Mouse (Mus musculus): Measurements from ENCODE around the gene Rtn4r. TPM values are rescaled to one million over a fixed set of nuclear protein-coding genes. Genes with fewer than 3 reads are reported as not detected.
"Not testable (repeated sequence)": the region's sequence is repeated elsewhere in the genome, so short reads cannot be mapped to it uniquely, and the experiment has no call there.

The Rtn4r gene
- polyA plus RNA-seq, 1 experiment, result not detected

DNA sequence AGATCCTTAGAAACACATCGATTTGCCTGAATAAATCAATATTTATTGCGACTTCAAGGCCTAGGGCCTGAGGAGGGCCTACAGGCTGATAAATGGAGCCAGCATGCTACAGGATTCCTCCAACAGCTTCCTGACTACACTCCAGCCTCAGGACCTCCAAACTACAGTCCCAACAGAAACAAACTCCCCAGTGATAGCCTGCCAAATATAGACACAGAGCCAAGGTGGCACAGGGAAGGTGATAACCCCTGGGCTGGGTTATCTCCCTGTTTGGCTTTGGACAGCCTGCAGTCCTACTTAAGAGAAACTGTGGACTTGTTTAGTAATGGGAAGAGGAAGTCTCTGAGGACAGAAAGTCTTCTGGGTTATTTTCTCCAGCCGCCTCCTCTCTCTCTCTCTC lies 59.8 kb downstream of the Rtn4r start:
- Histone ChIP-seq H3K4me3 (ENCODE audit: insufficient read depth, low read depth, low read length) (no peak overlapping the region), H3K27ac (ENCODE audit: insufficient read depth, low read depth, low read length) (no peak overlapping the region), H3K4me1 (ENCODE audit: control insufficient read depth, insufficient read depth, low read length) (no peaks in the 10 kb centered on the region)
- no peak for TF ChIP-seq POLR2A (IDR thresholded peaks at IDR 0.05; ENCODE audit: insufficient read depth, low read depth, low read length)
- TF ChIP-seq CTCF (IDR thresholded peaks at IDR 0.05; ENCODE audit: insufficient read depth, low read depth, low read length), result no peak
- WGBS, result 88% methylated on average over 3 of the region's 3 CpGs

DNA sequence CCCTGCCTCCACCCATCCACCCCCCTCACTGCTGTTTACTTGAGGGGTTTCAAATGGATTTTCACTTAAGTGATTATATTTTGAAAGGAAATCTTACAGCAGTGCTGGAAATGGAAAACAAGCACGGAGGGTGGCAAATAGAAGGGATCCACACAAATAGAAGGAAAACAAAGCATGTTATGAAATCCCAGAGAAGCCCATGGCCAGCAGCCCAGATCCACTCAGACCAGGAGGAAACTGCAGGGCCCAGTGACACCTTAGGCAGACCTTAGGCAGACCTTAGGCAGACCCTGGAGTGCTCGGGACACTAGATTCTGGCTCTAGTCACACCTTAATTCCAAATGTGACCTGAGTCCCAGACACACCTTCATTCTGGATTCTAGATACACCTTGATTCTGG lies 63.6 kb downstream of the Rtn4r start:
- H3K4me3 ChIP-seq (ENCODE audit: insufficient read depth, low read depth, low read length), result no peak overlapping the region
- WGBS, result 64% methylated on average over 2 of the region's 2 CpGs
- H3K27ac ChIP-seq (ENCODE audit: insufficient read depth, low read depth, low read length), result no peak overlapping the region
- peaks cover 20% of the 10 kb centered on the region for H3K4me1 ChIP-seq (ENCODE audit: control insufficient read depth, insufficient read depth, low read length)
- TF ChIP-seq POLR2A (IDR thresholded peaks at IDR 0.05; ENCODE audit: insufficient read depth, low read depth, low read length), result no peak
- no peak for TF ChIP-seq CTCF (IDR thresholded peaks at IDR 0.05; ENCODE audit: insufficient read depth, low read depth, low read length)

DNA sequence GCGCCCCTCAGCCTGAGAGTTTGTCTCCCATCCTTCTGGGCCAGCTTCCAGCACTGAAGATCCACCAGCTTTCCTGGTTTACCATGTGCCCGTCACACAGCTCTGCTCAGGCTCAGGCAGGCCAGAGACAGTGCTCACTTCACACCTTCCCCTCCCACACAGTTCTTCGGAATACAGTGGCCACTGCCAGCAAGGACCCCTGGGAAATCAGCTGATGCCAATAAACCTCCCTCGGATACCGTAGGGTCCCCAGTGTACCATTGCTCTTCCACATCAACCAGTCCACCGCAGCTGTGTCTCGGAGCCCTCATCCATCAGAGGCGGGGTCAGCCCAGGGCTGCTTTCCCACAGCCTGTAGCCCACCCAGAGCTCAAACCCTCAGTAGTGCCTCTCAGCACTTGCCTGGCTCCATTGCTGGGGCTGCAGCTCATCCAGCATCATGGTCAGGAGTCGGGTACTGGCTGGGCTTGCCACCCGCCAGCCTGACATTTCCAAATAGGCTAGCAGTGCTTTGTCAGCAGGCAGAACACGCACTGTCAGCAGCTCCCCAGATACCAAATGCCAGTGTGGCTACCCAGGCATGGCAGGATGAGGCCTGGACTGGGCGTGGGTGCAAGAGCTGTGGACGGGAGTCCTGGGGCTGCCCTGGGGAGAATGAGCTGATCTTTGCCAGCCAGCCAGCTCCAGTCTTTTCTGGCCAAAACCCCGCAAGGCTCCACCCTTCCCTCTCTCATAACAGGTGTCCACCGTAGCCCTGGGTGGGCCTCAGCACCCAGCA lies 67.0 kb downstream of the Rtn4r start:
- peaks cover 45% of the 10 kb centered on the region for H3K4me1 ChIP-seq (ENCODE audit: control insufficient read depth, insufficient read depth, low read length)
- TF ChIP-seq POLR2A (IDR thresholded peaks at IDR 0.05; ENCODE audit: insufficient read depth, low read depth, low read length), result no peak
- TF ChIP-seq CTCF (IDR thresholded peaks at IDR 0.05; ENCODE audit: insufficient read depth, low read depth, low read length), result no peak
- H3K4me3 ChIP-seq (ENCODE audit: insufficient read depth, low read depth, low read length), result no peak overlapping the region
- no peak overlapping the region for H3K27ac ChIP-seq (ENCODE audit: insufficient read depth, low read depth, low read length)
- 62% methylated on average over 15 of the region's 15 CpGs for WGBS

DNA sequence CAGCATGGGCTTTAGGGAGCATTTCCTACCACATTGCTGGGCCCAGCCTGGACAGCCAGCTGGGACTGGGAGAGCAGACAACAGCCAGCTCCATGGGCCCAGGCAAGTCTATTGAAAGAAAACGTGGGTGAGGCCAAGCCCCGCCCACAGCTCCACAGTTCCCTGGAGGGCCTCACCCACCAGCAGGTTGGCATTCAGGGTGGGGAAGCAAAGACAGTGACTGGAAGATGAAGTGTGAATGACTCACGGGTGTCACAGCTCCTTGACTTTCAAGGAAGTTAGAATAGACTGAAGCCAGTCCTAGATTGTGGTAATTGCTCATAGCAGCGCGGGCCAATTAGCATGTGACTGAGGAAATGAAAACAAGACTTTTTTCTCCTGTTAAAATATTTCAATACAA lies 67.6 kb downstream of the Rtn4r start:
- Histone ChIP-seq H3K4me3 (ENCODE audit: insufficient read depth, low read depth, low read length) (no peak overlapping the region), H3K27ac (ENCODE audit: insufficient read depth, low read depth, low read length) (no peak overlapping the region), H3K4me1 (ENCODE audit: control insufficient read depth, insufficient read depth, low read length) (peaks cover 49% of the 10 kb centered on the region)
- whole genome bisulfite sequencing, result 29% methylated on average over 5 of the region's 5 CpGs
- no peak for TF ChIP-seq CTCF (IDR thresholded peaks at IDR 0.05; ENCODE audit: insufficient read depth, low read depth, low read length)
- no peak for TF ChIP-seq POLR2A (IDR thresholded peaks at IDR 0.05; ENCODE audit: insufficient read depth, low read depth, low read length)

GRCm38 (mm10) chr16:18195561-18195960 lies 68.1 kb downstream of the Rtn4r start:
- not testable (repeated sequence) for H3K27ac ChIP-seq (ENCODE audit: insufficient read depth, low read depth, low read length)

DNA sequence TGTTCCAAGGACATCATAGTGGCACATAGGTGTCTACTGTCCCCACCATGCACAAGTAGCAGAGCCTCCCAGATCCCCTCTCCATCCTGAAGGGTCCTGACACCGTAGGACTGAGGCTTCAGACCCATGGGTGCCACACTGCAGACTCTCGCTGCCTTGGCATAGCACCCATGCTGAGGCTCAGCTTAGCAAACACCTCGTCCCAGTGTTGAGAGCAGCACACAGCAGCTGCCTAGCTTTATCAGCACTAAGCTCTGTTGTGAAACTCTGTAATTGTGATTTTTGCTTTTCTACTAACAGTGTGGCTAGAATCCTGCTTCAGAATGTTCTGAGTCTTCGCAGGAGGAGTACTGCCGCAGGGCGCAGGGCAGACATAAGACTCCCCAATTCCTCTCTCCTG lies 70.4 kb downstream of the Rtn4r start:
- TF ChIP-seq POLR2A (IDR thresholded peaks at IDR 0.05; ENCODE audit: insufficient read depth, low read depth, low read length) (no peak), CTCF (IDR thresholded peaks at IDR 0.05; ENCODE audit: insufficient read depth, low read depth, low read length) (no peak)
- 63% methylated on average over 6 of the region's 6 CpGs for WGBS
- Histone ChIP-seq H3K4me3 (ENCODE audit: insufficient read depth, low read depth, low read length) (no peak overlapping the region), H3K4me1 (ENCODE audit: control insufficient read depth, insufficient read depth, low read length) (peaks cover 49% of the 10 kb centered on the region), H3K27ac (ENCODE audit: insufficient read depth, low read depth, low read length) (no peak overlapping the region)

More at GRCm38 (mm10) chr16:18195561-18195960, 68.1 kb downstream of the Rtn4r start:
- 17% methylated on average over 3 of the region's 3 CpGs for WGBS
- not testable (repeated sequence) for H3K4me3 ChIP-seq (ENCODE audit: insufficient read depth, low read depth, low read length)
- H3K4me1 ChIP-seq (ENCODE audit: control insufficient read depth, insufficient read depth, low read length), result peaks cover 49% of the 10 kb centered on the region

- H3K4me3 ChIP-seq (ENCODE audit: insufficient read depth, low read depth, low read length), result no peak overlapping the region
- no peak overlapping the region for H3K27ac ChIP-seq (ENCODE audit: insufficient read depth, low read depth, low read length)
- 53% methylated on average over 10 of the region's 10 CpGs for WGBS
- H3K4me1 ChIP-seq (ENCODE audit: control insufficient read depth, insufficient read depth, low read length), result peaks cover 52% of the 10 kb centered on the region
- no peak for TF ChIP-seq CTCF (IDR thresholded peaks at IDR 0.05; ENCODE audit: insufficient read depth, low read depth, low read length)
- no peak for TF ChIP-seq POLR2A (IDR thresholded peaks at IDR 0.05; ENCODE audit: insufficient read depth, low read depth, low read length)
Observed at GRCm38 (mm10) chr16:18198365-18199098, 71.1 kb downstream of the Rtn4r start.

DNA sequence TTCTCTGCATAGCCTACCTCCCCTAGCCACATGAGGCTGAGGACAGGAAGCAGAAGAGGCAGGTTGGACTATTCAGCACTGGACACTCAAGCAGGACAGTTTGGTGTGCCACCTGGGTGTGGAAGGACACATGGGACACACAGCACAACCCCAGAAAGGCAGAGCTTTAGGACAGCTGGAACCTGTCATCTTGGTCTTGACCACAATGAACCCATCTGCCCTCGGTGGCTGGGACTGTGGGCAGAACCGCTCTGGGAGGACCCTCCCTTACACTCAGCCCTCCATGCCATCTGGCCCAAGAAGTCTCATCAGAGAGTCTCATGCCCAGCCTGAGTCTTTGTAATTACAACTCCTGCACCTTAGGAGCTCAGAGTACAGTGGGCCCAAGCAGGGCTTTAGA lies 72.6 kb downstream of the Rtn4r start:
- Histone ChIP-seq H3K27ac (ENCODE audit: insufficient read depth, low read depth, low read length) (no peak overlapping the region), H3K4me1 (ENCODE audit: control insufficient read depth, insufficient read depth, low read length) (peaks cover 43% of the 10 kb centered on the region), H3K4me3 (ENCODE audit: insufficient read depth, low read depth, low read length) (no peak overlapping the region)
- no peak for TF ChIP-seq POLR2A (IDR thresholded peaks at IDR 0.05; ENCODE audit: insufficient read depth, low read depth, low read length)
- no peak for TF ChIP-seq CTCF (IDR thresholded peaks at IDR 0.05; ENCODE audit: insufficient read depth, low read depth, low read length)
- 98% methylated on average over 2 of the region's 2 CpGs for WGBS

DNA sequence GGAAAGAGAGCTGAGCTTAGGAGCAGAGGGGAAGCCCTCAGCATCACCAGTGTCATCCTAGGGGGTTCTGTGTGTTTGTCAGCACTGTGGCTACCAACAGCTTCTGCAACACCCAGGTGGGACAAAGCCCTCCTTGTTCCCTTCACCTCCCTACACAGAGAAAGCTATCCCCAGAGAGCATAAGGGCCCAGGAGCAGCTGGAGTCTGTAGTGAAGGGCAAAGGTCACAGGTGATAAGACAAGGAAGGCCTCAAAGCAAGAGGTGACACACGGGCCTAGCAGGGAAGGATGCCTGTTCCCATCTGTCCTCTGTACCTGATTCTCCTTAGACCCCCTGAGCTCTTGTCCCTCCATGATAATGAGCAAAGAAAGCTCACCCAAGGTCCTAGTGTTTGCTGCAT lies 74.2 kb downstream of the Rtn4r start:
- peaks cover 33% of the 10 kb centered on the region for H3K4me1 ChIP-seq (ENCODE audit: control insufficient read depth, insufficient read depth, low read length)

More for the DNA sequence above, 74.2 kb downstream of the Rtn4r start:
- Histone ChIP-seq H3K27ac (ENCODE audit: insufficient read depth, low read depth, low read length) (no peak overlapping the region), H3K4me3 (ENCODE audit: insufficient read depth, low read depth, low read length) (no peak overlapping the region)
- no peak for TF ChIP-seq CTCF (IDR thresholded peaks at IDR 0.05; ENCODE audit: insufficient read depth, low read depth, low read length)
- 63% methylated on average over 1 of the region's 1 CpGs for WGBS

Other genes starting within 250 kb of the Rtn4r start
- not detected in 2 replicates for gene Gm20518, start 236.0 kb upstream of the Rtn4r start, polyA plus RNA-seq (2012; ENCODE audit: insufficient read depth, insufficient read length, low replicate concordance, missing spikeins)
- not detected in 2 replicates for gene Tssk1, start 233.4 kb upstream of the Rtn4r start, polyA plus RNA-seq (2012; ENCODE audit: insufficient read depth, insufficient read length, low replicate concordance, missing spikeins)
- not detected in 2 replicates for gene Dgcr2, start 229.1 kb upstream of the Rtn4r start, polyA plus RNA-seq (2012; ENCODE audit: insufficient read depth, insufficient read length, low replicate concordance, missing spikeins)
- not detected in 2 replicates for gene Tssk2, start 229.0 kb upstream of the Rtn4r start, polyA plus RNA-seq (2012; ENCODE audit: insufficient read depth, insufficient read length, low replicate concordance, missing spikeins)
- not detected in 2 replicates for gene Ess2, start 216.3 kb upstream of the Rtn4r start, polyA plus RNA-seq (2012; ENCODE audit: insufficient read depth, insufficient read length, low replicate concordance, missing spikeins)
- gene Gsc2, start 212.6 kb upstream of the Rtn4r start, polyA plus RNA-seq (2012; ENCODE audit: insufficient read depth, insufficient read length, low replicate concordance, missing spikeins), result not detected in 2 replicates
- gene Slc25a1, start 199.4 kb upstream of the Rtn4r start, polyA plus RNA-seq (2012; ENCODE audit: insufficient read depth, insufficient read length, low replicate concordance, missing spikeins), result not detected in 2 replicates
- gene Vpreb2, start 147.2 kb upstream of the Rtn4r start, polyA plus RNA-seq (2012; ENCODE audit: insufficient read depth, insufficient read length, low replicate concordance, missing spikeins), result not detected in 2 replicates
- gene Dgcr6, start 74.8 kb upstream of the Rtn4r start, polyA plus RNA-seq (2012; ENCODE audit: insufficient read depth, insufficient read length, low replicate concordance, missing spikeins), result not detected in 2 replicates
- not detected in 2 replicates for gene Prodh, start 37.4 kb upstream of the Rtn4r start, polyA plus RNA-seq (2012; ENCODE audit: insufficient read depth, insufficient read length, low replicate concordance, missing spikeins)
- gene Ccdc188, start 90.2 kb downstream of the Rtn4r start, polyA plus RNA-seq (2012; ENCODE audit: insufficient read depth, insufficient read length, low replicate concordance, missing spikeins), result not detected in 2 replicates
- gene Zdhhc8, start 107.5 kb downstream of the Rtn4r start, polyA plus RNA-seq (2012; ENCODE audit: insufficient read depth, insufficient read length, low replicate concordance, missing spikeins), result not detected in 2 replicates
- gene Trmt2a, start 121.0 kb downstream of the Rtn4r start, polyA plus RNA-seq (2012; ENCODE audit: insufficient read depth, insufficient read length, low replicate concordance, missing spikeins), result not detected in 2 replicates
- gene Ranbp1, start 121.1 kb downstream of the Rtn4r start, polyA plus RNA-seq (2012; ENCODE audit: insufficient read depth, insufficient read length, low replicate concordance, missing spikeins), result not detected in 2 replicates
- not detected in 2 replicates for gene Gm49776, start 130.7 kb downstream of the Rtn4r start, polyA plus RNA-seq (2012; ENCODE audit: insufficient read depth, insufficient read length, low replicate concordance, missing spikeins)
- not detected in 2 replicates for gene Dgcr8, start 161.6 kb downstream of the Rtn4r start, polyA plus RNA-seq (2012; ENCODE audit: insufficient read depth, insufficient read length, low replicate concordance, missing spikeins)
- gene Tango2, start 220.5 kb downstream of the Rtn4r start, polyA plus RNA-seq (2012; ENCODE audit: insufficient read depth, insufficient read length, low replicate concordance, missing spikeins), result not detected in 2 replicates
- 956 TPM in 1 of 2 replicates, not detected in the other for gene Arvcf, start 220.5 kb downstream of the Rtn4r start, polyA plus RNA-seq (2012; ENCODE audit: insufficient read depth, insufficient read length, low replicate concordance, missing spikeins)